Mouse (Mus musculus) liver, adult 10 weeks (tissue): Measurements from ENCODE around the gene Gm13279. TPM values are rescaled to one million over a fixed set of nuclear protein-coding genes. Genes with fewer than 3 reads are reported as not detected.

ENCODE experiments used
- polyA plus RNA-seq: library from polyadenylated mRNA; stranded (reverse); fragments of 350-450 nt; fragmentation: Illumina TruSeq; extraction: RNeasy Lipid Tissue Mini Kit (QIAGEN cat#74804); gene quantifications from one replicate; pipeline ENCODE4 v1.2.3, GENCODE M21; 2014; ENCODE audit warnings: low read depth, low replicate concordance

Gm13279 gene
- polyA plus RNA-seq, 1 experiment from 2014 or later = not detected

Other genes starting within 250 kb of the Gm13279 start
- not detected for gene Ifna15, start 239.2 kb upstream of the Gm13279 start, polyA plus RNA-seq
- not detected for gene Ifna14, start 225.6 kb upstream of the Gm13279 start, polyA plus RNA-seq
- gene Ifna9, start 205.0 kb upstream of the Gm13279 start, polyA plus RNA-seq = not detected
- gene Ifna12, start 194.0 kb upstream of the Gm13279 start, polyA plus RNA-seq = not detected
- gene C87499, start 163.0 kb upstream of the Gm13279 start, polyA plus RNA-seq = not detected
- gene Ifna13, start 152.9 kb upstream of the Gm13279 start, polyA plus RNA-seq = not detected
- gene Ifna16, start 120.5 kb upstream of the Gm13279 start, polyA plus RNA-seq = not detected
- not detected for gene Ifna2, start 113.5 kb upstream of the Gm13279 start, polyA plus RNA-seq
- gene Ifnab, start 106.0 kb upstream of the Gm13279 start, polyA plus RNA-seq = not detected
- gene Gm26566, start 75.6 kb upstream of the Gm13279 start, polyA plus RNA-seq = not detected
- gene Klhl9, start 74.9 kb upstream of the Gm13279 start, polyA plus RNA-seq = 58.1 TPM
- not detected for gene Gm13271, start 42.5 kb upstream of the Gm13279 start, polyA plus RNA-seq
- gene Gm13283, start 37.3 kb upstream of the Gm13279 start, polyA plus RNA-seq = not detected
- not detected for gene Gm13290, start 23.6 kb upstream of the Gm13279 start, polyA plus RNA-seq
- gene Gm13289, start 20.5 kb upstream of the Gm13279 start, polyA plus RNA-seq = not detected
- not detected for gene Gm13272, start 17.5 kb upstream of the Gm13279 start, polyA plus RNA-seq
- gene Ifnz, start 15.3 kb upstream of the Gm13279 start, polyA plus RNA-seq = not detected
- gene Gm13276, start 11.7 kb upstream of the Gm13279 start, polyA plus RNA-seq = not detected
- not detected for gene Gm13277, start 8.8 kb upstream of the Gm13279 start, polyA plus RNA-seq
- not detected for gene Gm13278, start 5.8 kb upstream of the Gm13279 start, polyA plus RNA-seq
- gene Gm13275, start 2.9 kb upstream of the Gm13279 start, polyA plus RNA-seq = not detected
- gene Gm13285, start 2.3 kb downstream of the Gm13279 start, polyA plus RNA-seq = not detected
- gene Gm13287, start 5.9 kb downstream of the Gm13279 start, polyA plus RNA-seq = not detected
- not detected for gene Gm13288, start 8.1 kb downstream of the Gm13279 start, polyA plus RNA-seq
- gene Ifna7, start 18.8 kb downstream of the Gm13279 start, polyA plus RNA-seq = not detected
- not detected for gene Ifna11, start 22.6 kb downstream of the Gm13279 start, polyA plus RNA-seq
- not detected for gene Ifna6, start 30.0 kb downstream of the Gm13279 start, polyA plus RNA-seq
- not detected for gene Ifna5, start 38.1 kb downstream of the Gm13279 start, polyA plus RNA-seq
- gene Ifna4, start 44.5 kb downstream of the Gm13279 start, polyA plus RNA-seq = not detected
- gene Ifna1, start 52.7 kb downstream of the Gm13279 start, polyA plus RNA-seq = not detected
- not detected for gene Ifne, start 82.8 kb downstream of the Gm13279 start, polyA plus RNA-seq